Mouse (Mus musculus): ENCODE results near the gene BC048562. TPM values are rescaled to one million over a fixed set of nuclear protein-coding genes. Genes with fewer than 3 reads are reported as not detected.

BC048562 gene
- polyA plus RNA-seq (2014; fragmentation: Nextera tagmentation; extraction: Ambion mirVana) = not detected in 2 replicates

- no peak for DNase-seq (ENCODE audit: low spot score)
- no peaks in the 10 kb centered on the region for H3K4me1 ChIP-seq (ENCODE audit: control insufficient read depth, insufficient read depth, low read length)
- H3K9me3 ChIP-seq (ENCODE audit: control insufficient read depth, low read length) = no peaks in the 10 kb centered on the region
- H3K4me3 ChIP-seq (ENCODE audit: low read depth, low read length) = no peak within 1 kb of the TSS
- no peak within 1 kb of the TSS for H3K9ac ChIP-seq (ENCODE audit: low read depth, low read length)
- H3K4me2 ChIP-seq (ENCODE audit: low read depth, low read length) = no peak within 1 kb of the TSS
- no peaks in the 10 kb centered on the region for H3K27me3 ChIP-seq (replicated peaks; ENCODE audit: control insufficient read depth, insufficient read depth, low read length)
- no peak for ATAC-seq (ENCODE audit: low read depth)
- WGBS = 73% methylated on average over 3 of the region's 3 CpGs
- no peak within 1 kb of the TSS for H3K27ac ChIP-seq (replicated peaks; ENCODE audit: low read depth, low read length)
- no peaks in the 10 kb centered on the region for H3K36me3 ChIP-seq (ENCODE audit: control insufficient read depth, insufficient read depth, low read length)
These were observed at the start of gene BC048562 for GRCm38 (mm10) chr9:108436182-108436581. Gene BC048562 (plus strand): TSS chr9:108436482.

GRCm38 (mm10) chr9:108386816-108387215 is 49.5 kb upstream of the BC048562 start:
- Histone ChIP-seq H3K4me1 (ENCODE audit: control insufficient read depth, insufficient read depth, low read length) (no peaks in the 10 kb centered on the region), H3K27ac (replicated peaks; ENCODE audit: low read depth, low read length) (no peak overlapping the region), H3K4me3 (ENCODE audit: low read depth, low read length) (no peak overlapping the region), H3K9me3 (ENCODE audit: control insufficient read depth, low read length) (no peaks in the 10 kb centered on the region), H3K36me3 (ENCODE audit: control insufficient read depth, insufficient read depth, low read length) (peaks cover 95% of the 10 kb centered on the region), H3K9ac (ENCODE audit: low read depth, low read length) (no peak overlapping the region), H3K27me3 (replicated peaks; ENCODE audit: control insufficient read depth, insufficient read depth, low read length) (no peaks in the 10 kb centered on the region), H3K4me2 (ENCODE audit: low read depth, low read length) (no peak overlapping the region)
- ATAC-seq (ENCODE audit: low read depth) (no peak), DNase-seq (ENCODE audit: low spot score) (no peak)
- WGBS = 95% methylated on average over 4 of the region's 4 CpGs

DNA sequence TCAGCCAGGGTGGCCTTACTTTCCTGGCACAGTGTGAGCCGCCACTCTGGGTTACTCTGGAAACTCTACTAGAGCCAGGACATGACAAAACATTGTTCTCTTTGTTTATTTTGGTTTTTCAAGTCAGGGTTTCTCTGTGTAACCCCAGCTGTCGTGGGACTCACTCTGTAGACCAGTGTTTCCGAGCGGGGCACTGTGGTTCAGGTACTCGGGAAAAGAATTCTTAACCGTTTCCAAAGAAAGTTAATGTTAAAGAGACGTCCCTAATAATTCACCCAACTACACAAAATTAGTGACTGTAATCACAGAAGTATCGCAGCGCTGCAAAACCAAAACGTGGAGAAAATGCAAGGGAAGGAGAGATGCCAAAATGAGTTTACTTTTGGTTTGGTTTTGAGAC is 47.7 kb upstream of the BC048562 start:
- Histone ChIP-seq H3K9ac (ENCODE audit: low read depth, low read length) (no peak overlapping the region), H3K36me3 (ENCODE audit: control insufficient read depth, insufficient read depth, low read length) (peaks cover 95% of the 10 kb centered on the region), H3K27me3 (replicated peaks; ENCODE audit: control insufficient read depth, insufficient read depth, low read length) (no peaks in the 10 kb centered on the region), H3K4me1 (ENCODE audit: control insufficient read depth, insufficient read depth, low read length) (no peaks in the 10 kb centered on the region), H3K9me3 (ENCODE audit: control insufficient read depth, low read length) (no peaks in the 10 kb centered on the region), H3K27ac (replicated peaks; ENCODE audit: low read depth, low read length) (no peak overlapping the region), H3K4me3 (ENCODE audit: low read depth, low read length) (no peak overlapping the region), H3K4me2 (ENCODE audit: low read depth, low read length) (no peak overlapping the region)
- DNase-seq (ENCODE audit: low spot score) = no peak
- 82% methylated on average over 10 of the region's 10 CpGs for WGBS
- no peak for ATAC-seq (ENCODE audit: low read depth)

- 82% methylated on average over 6 of the region's 6 CpGs for WGBS
These were observed 47.1 kb upstream of the BC048562 start for GRCm38 (mm10) chr9:108389220-108389619.

DNA sequence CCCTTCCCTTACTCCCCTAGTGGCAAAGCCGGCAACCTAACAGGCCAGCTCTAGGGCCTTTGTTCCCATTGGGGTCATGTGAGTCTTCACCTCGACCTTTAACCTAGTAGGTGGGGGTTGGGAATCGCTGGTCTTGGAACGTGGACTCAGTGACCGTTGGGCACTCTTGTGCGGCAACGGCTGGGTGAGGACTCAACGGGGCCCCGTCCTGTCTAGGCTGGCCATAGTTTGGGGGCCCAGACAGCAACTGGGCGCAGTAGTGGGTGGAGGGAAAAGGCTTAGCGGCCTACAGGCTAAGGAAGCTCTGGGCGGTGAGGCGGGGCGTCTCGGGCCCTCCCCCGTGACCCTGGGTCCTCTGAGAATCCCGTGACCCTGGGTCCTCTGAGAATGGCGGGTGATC is 43.6 kb upstream of the BC048562 start, which contains the start of gene 1700102P08Rik:
1700102P08Rik (plus strand) TSS at position 130 of the 400 bp plus-strand sequence.
- no peaks in the 10 kb centered on the region for H3K27me3 ChIP-seq (replicated peaks; ENCODE audit: control insufficient read depth, insufficient read depth, low read length)
- H3K9ac ChIP-seq (ENCODE audit: low read depth, low read length) = no peak within 1 kb of the TSS
- ATAC-seq (ENCODE audit: low read depth) = no peak
- no peaks in the 10 kb centered on the region for H3K4me1 ChIP-seq (ENCODE audit: control insufficient read depth, insufficient read depth, low read length)
- H3K4me3 ChIP-seq (ENCODE audit: low read depth, low read length) = no peak within 1 kb of the TSS
- no peak within 1 kb of the TSS for H3K27ac ChIP-seq (replicated peaks; ENCODE audit: low read depth, low read length)
- 64% methylated on average over 18 of the region's 18 CpGs for WGBS
- no peak for DNase-seq (ENCODE audit: low spot score)
- peaks cover 63% of the 10 kb centered on the region for H3K36me3 ChIP-seq (ENCODE audit: control insufficient read depth, insufficient read depth, low read length)
- no peaks in the 10 kb centered on the region for H3K9me3 ChIP-seq (ENCODE audit: control insufficient read depth, low read length)
- no peak within 1 kb of the TSS for H3K4me2 ChIP-seq (ENCODE audit: low read depth, low read length)

More at GRCm38 (mm10) chr9:108389220-108389619, 47.1 kb upstream of the BC048562 start:
- Histone ChIP-seq H3K4me2 (ENCODE audit: low read depth, low read length) (no peak overlapping the region), H3K27ac (replicated peaks; ENCODE audit: low read depth, low read length) (no peak overlapping the region), H3K9ac (ENCODE audit: low read depth, low read length) (no peak overlapping the region), H3K4me3 (ENCODE audit: low read depth, low read length) (no peak overlapping the region), H3K36me3 (ENCODE audit: control insufficient read depth, insufficient read depth, low read length) (peaks cover 94% of the 10 kb centered on the region), H3K4me1 (ENCODE audit: control insufficient read depth, insufficient read depth, low read length) (no peaks in the 10 kb centered on the region), H3K27me3 (replicated peaks; ENCODE audit: control insufficient read depth, insufficient read depth, low read length) (no peaks in the 10 kb centered on the region), H3K9me3 (ENCODE audit: control insufficient read depth, low read length) (no peaks in the 10 kb centered on the region)
- ATAC-seq (ENCODE audit: low read depth) (no peak), DNase-seq (ENCODE audit: low spot score) (no peak)

DNA sequence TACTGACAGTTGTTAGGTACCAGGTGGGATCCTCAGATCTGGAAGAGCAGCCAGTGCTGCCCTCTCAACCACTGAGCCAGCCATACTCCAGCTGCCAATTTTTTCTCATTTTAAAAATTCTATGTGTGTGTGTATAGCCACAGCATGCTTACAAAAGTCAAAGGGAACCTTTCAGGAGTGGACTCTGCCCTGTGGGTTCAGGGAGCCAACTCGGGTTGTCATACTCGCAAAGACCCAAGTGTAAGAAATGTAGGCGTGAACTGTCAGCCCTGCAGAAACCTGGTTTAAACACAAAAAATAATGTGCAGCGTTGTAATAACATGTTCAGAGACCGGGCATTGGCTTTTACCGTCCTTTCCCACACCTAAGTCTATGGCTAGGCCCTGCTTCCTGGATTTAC is 42.1 kb upstream of the BC048562 start:
- H3K4me3 ChIP-seq (ENCODE audit: low read depth, low read length) = no peak overlapping the region
- 95% methylated on average over 6 of the region's 6 CpGs for WGBS
- no peaks in the 10 kb centered on the region for H3K9me3 ChIP-seq (ENCODE audit: control insufficient read depth, low read length)
- DNase-seq (ENCODE audit: low spot score) (no peak), ATAC-seq (ENCODE audit: low read depth) (no peak)
- H3K27me3 ChIP-seq (replicated peaks; ENCODE audit: control insufficient read depth, insufficient read depth, low read length) = no peaks in the 10 kb centered on the region
- no peak overlapping the region for H3K9ac ChIP-seq (ENCODE audit: low read depth, low read length)
- no peaks in the 10 kb centered on the region for H3K4me1 ChIP-seq (ENCODE audit: control insufficient read depth, insufficient read depth, low read length)
- H3K36me3 ChIP-seq (ENCODE audit: control insufficient read depth, insufficient read depth, low read length) = peaks cover 48% of the 10 kb centered on the region
- no peak overlapping the region for H3K4me2 ChIP-seq (ENCODE audit: low read depth, low read length)
- no peak overlapping the region for H3K27ac ChIP-seq (replicated peaks; ENCODE audit: low read depth, low read length)

GRCm38 (mm10) chr9:108395427-108395826 is 40.9 kb upstream of the BC048562 start:
- peaks cover 37% of the 10 kb centered on the region for H3K36me3 ChIP-seq (ENCODE audit: control insufficient read depth, insufficient read depth, low read length)
- no peak overlapping the region for H3K27ac ChIP-seq (replicated peaks; ENCODE audit: low read depth, low read length)
- no peaks in the 10 kb centered on the region for H3K27me3 ChIP-seq (replicated peaks; ENCODE audit: control insufficient read depth, insufficient read depth, low read length)
- ATAC-seq (ENCODE audit: low read depth) (no peak), DNase-seq (ENCODE audit: low spot score) (no peak)
- WGBS = 92% methylated on average over 1 of the region's 1 CpGs
- no peaks in the 10 kb centered on the region for H3K9me3 ChIP-seq (ENCODE audit: control insufficient read depth, low read length)
- no peak overlapping the region for H3K4me2 ChIP-seq (ENCODE audit: low read depth, low read length)
- no peaks in the 10 kb centered on the region for H3K4me1 ChIP-seq (ENCODE audit: control insufficient read depth, insufficient read depth, low read length)
- no peak overlapping the region for H3K4me3 ChIP-seq (ENCODE audit: low read depth, low read length)
- no peak overlapping the region for H3K9ac ChIP-seq (ENCODE audit: low read depth, low read length)

- no peak for DNase-seq (ENCODE audit: low spot score)
- H3K4me3 ChIP-seq (ENCODE audit: low read depth, low read length) = no peak overlapping the region
- no peak overlapping the region for H3K9ac ChIP-seq (ENCODE audit: low read depth, low read length)
- WGBS = 92% methylated on average over 3 of the region's 3 CpGs
- H3K27ac ChIP-seq (replicated peaks; ENCODE audit: low read depth, low read length) = no peak overlapping the region
- 0 out of 2 replicates have a peak, but pooled peaks cover 4% of the 10 kb centered on the region for H3K4me1 ChIP-seq (ENCODE audit: control insufficient read depth, insufficient read depth, low read length)
- ATAC-seq (ENCODE audit: low read depth) = no peak
- H3K4me2 ChIP-seq (ENCODE audit: low read depth, low read length) = no peak overlapping the region
- no peaks in the 10 kb centered on the region for H3K9me3 ChIP-seq (ENCODE audit: control insufficient read depth, low read length)
- H3K36me3 ChIP-seq (ENCODE audit: control insufficient read depth, insufficient read depth, low read length) = peaks cover 9% of the 10 kb centered on the region
- no peaks in the 10 kb centered on the region for H3K27me3 ChIP-seq (replicated peaks; ENCODE audit: control insufficient read depth, insufficient read depth, low read length)
These were observed 38.0 kb upstream of the BC048562 start for GRCm38 (mm10) chr9:108398324-108398723.

GRCm38 (mm10) chr9:108401186-108401960 is 34.9 kb upstream of the BC048562 start:
- Histone ChIP-seq H3K4me1 (ENCODE audit: control insufficient read depth, insufficient read depth, low read length) (0 out of 2 replicates have a peak, but pooled peaks cover 4% of the 10 kb centered on the region), H3K9me3 (ENCODE audit: control insufficient read depth, low read length) (no peaks in the 10 kb centered on the region), H3K9ac (ENCODE audit: low read depth, low read length) (no peak overlapping the region), H3K4me3 (ENCODE audit: low read depth, low read length) (no peak overlapping the region), H3K27ac (replicated peaks; ENCODE audit: low read depth, low read length) (no peak overlapping the region), H3K36me3 (ENCODE audit: control insufficient read depth, insufficient read depth, low read length) (no peaks in the 10 kb centered on the region), H3K4me2 (ENCODE audit: low read depth, low read length) (no peak overlapping the region), H3K27me3 (replicated peaks; ENCODE audit: control insufficient read depth, insufficient read depth, low read length) (no peaks in the 10 kb centered on the region)
- 55% methylated on average over 7 of the region's 7 CpGs for WGBS
- no peak for ATAC-seq (ENCODE audit: low read depth)
- DNase-seq (ENCODE audit: low spot score) = no peak

Measured in embryonic facial prominence, embryonic 14.5 days (tissue).